Mouse (Mus musculus) kidney, embryonic 15.5 days (tissue): ENCODE results near the gene Tln1. TPM values are rescaled to one million over a fixed set of nuclear protein-coding genes. Genes with fewer than 3 reads are reported as not detected.
"Not testable (repeated sequence)": the region's sequence is repeated elsewhere in the genome, so short reads cannot be mapped to it uniquely, and the experiment has no call there.

Experiments used
- ATAC-seq: fragments of 200-750 bp; cut with Nextera tagmentation; replicated peaks from 2 replicates; pipeline ENCODE4 v1.8.0; 2017; ENCODE audit warnings: moderate TSS enrichment; ENCODE audit not compliant: low FRiP score
- H3K27ac ChIP-seq: fragments of 300-500 bp; sonication (generic); 2 replicates; pipeline ENCODE4 v1.5.1; 2015; ENCODE audit warnings: mild to moderate bottlenecking, inconsistent platforms
- H3K27me3 ChIP-seq: fragments of 300-500 bp; sonication (generic); 2 replicates; pipeline ENCODE4 v1.6.1; 2015; ENCODE audit warnings: inconsistent platforms
- H3K36me3 ChIP-seq: fragments of 300-500 bp; sonication (generic); 2 replicates; pipeline ENCODE4 v1.6.1; 2015; ENCODE audit warnings: inconsistent platforms
- H3K4me1 ChIP-seq: fragments of 300-500 bp; sonication (generic); 2 replicates; pipeline ENCODE4 v1.6.1; 2015; ENCODE audit warnings: inconsistent platforms
- H3K4me2 ChIP-seq: fragments of 300-500 bp; sonication (generic); 2 replicates; pipeline ENCODE4 v1.6.1; 2015; ENCODE audit warnings: moderate library complexity, mild to moderate bottlenecking, inconsistent platforms
- H3K4me3 ChIP-seq: fragments of 300-500 bp; sonication (generic); replicated peaks from 2 replicates; pipeline ENCODE4 v1.5.1; 2015; ENCODE audit warnings: mild to moderate bottlenecking, inconsistent platforms
- H3K9ac ChIP-seq: fragments of 300-500 bp; sonication (generic); 2 replicates; pipeline ENCODE4 v1.6.1; 2015; ENCODE audit warnings: mild to moderate bottlenecking, inconsistent platforms
- H3K9me3 ChIP-seq: fragments of 300-500 bp; sonication (generic); replicated peaks from 2 replicates; pipeline ENCODE4 v1.6.1; 2016; ENCODE audit warnings: inconsistent platforms
- WGBS: fragments of 180-500 bp; shearing (Covaris S2); methylation state at CpG from one replicate; pipeline ENCODE4 v1.1.7; 2015; ENCODE audit warnings: mixed read lengths; 5-methylcytosine and 5-hydroxymethylcytosine counted together
- polyA plus RNA-seq: library from polyadenylated mRNA; unstranded; fragments of >200 nt; fragmentation: Nextera tagmentation; extraction: Ambion mirVana; gene quantifications from 2 replicates; pipeline ENCODE4 v1.2.1, GENCODE M21; 2015

Tln1 gene
- polyA plus RNA-seq, 1 experiment from 2014 or later: 71.8 TPM

- peak overlapping the region; percentile 96 for H3K9ac ChIP-seq
- 18% methylated on average over 13 of the region's 13 CpGs for WGBS
- H3K4me1 ChIP-seq: peaks cover 53% of the 10 kb centered on the region
- peak overlapping the region; percentile 100 for H3K27ac ChIP-seq
- H3K36me3 ChIP-seq: peaks cover 37% of the 10 kb centered on the region
- peak overlapping the region; percentile 85 for H3K4me2 ChIP-seq
- H3K9me3 ChIP-seq: no peaks in the 10 kb centered on the region
- no peaks in the 10 kb centered on the region for H3K27me3 ChIP-seq
- ATAC-seq: peak; percentile 13; the same call in 1 of the 2 replicates
- H3K4me3 ChIP-seq: peak overlapping the region; percentile 90
Observed at GRCm38 (mm10) chr4:43558631-43559356, 3.7 kb downstream of the Tln1 start.

- WGBS: 33% methylated on average over 5 of the region's 5 CpGs
- ATAC-seq: no peak
Observed at GRCm38 (mm10) chr4:43558028-43558630, 4.4 kb downstream of the Tln1 start.

GRCm38 (mm10) chr4:43555926-43556325 is 6.6 kb downstream of the Tln1 start:
- H3K9ac ChIP-seq: no peak overlapping the region
- H3K27ac ChIP-seq: no peak overlapping the region
- H3K4me1 ChIP-seq: peaks cover 39% of the 10 kb centered on the region
- H3K9me3 ChIP-seq: no peaks in the 10 kb centered on the region
- ATAC-seq: no peak
- H3K4me2 ChIP-seq: no peak overlapping the region
- 92% methylated on average over 7 of the region's 7 CpGs for WGBS
- H3K36me3 ChIP-seq: peaks cover 66% of the 10 kb centered on the region
- H3K27me3 ChIP-seq: no peaks in the 10 kb centered on the region
- H3K4me3 ChIP-seq: no peak overlapping the region

More at GRCm38 (mm10) chr4:43558028-43558630, 4.4 kb downstream of the Tln1 start:
- Histone ChIP-seq H3K27ac (peak overlapping the region; percentile 100), H3K4me2 (peak overlapping the region; percentile 85), H3K36me3 (peaks cover 44% of the 10 kb centered on the region), H3K27me3 (no peaks in the 10 kb centered on the region), H3K9me3 (no peaks in the 10 kb centered on the region), H3K4me1 (peaks cover 47% of the 10 kb centered on the region), H3K4me3 (peak overlapping the region; percentile 90), H3K9ac (peak overlapping the region; percentile 96)

GRCm38 (mm10) chr4:43553891-43554290 is 8.6 kb downstream of the Tln1 start:
- Histone ChIP-seq H3K4me2 (no peak overlapping the region), H3K27ac (no peak overlapping the region), H3K9me3 (no peaks in the 10 kb centered on the region), H3K27me3 (no peaks in the 10 kb centered on the region), H3K36me3 (peaks cover 86% of the 10 kb centered on the region), H3K9ac (no peak overlapping the region), H3K4me1 (peaks cover 19% of the 10 kb centered on the region), H3K4me3 (no peak overlapping the region)
- no peak for ATAC-seq

GRCm38 (mm10) chr4:43552437-43552836 is 10.1 kb downstream of the Tln1 start:
- H3K9ac ChIP-seq: no peak overlapping the region
- H3K27ac ChIP-seq: no peak overlapping the region
- 58% methylated on average over 5 of the region's 5 CpGs for WGBS
- peaks cover 100% of the 10 kb centered on the region for H3K36me3 ChIP-seq
- ATAC-seq: no peak
- H3K9me3 ChIP-seq: no peaks in the 10 kb centered on the region
- no peak overlapping the region for H3K4me2 ChIP-seq
- H3K4me3 ChIP-seq: no peak overlapping the region
- no peaks in the 10 kb centered on the region for H3K27me3 ChIP-seq
- peaks cover 5% of the 10 kb centered on the region for H3K4me1 ChIP-seq

DNA sequence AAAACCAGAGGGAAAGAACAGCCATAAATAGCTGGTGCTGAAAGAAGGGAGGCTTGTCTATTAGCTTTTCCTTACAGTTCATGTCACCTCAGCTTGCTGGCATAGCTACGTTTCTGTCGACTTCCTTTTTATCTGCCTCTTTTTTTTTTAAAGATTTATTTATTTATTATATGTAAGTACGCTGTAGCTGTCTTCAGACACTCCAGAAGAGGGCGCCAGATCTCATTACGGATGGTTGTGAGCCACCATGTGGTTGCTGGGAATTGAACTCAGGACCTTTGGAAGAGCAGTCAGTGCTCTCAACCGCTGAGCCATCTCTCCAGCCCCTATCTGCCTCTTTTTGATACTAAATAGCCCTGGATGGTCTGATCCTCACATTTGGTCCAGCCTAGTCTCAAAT is 10.6 kb downstream of the Tln1 start:
- H3K4me1 ChIP-seq, H3K27me3 ChIP-seq, H3K9me3 ChIP-seq, H3K4me2 ChIP-seq, H3K9ac ChIP-seq, H3K27ac ChIP-seq, ATAC-seq, H3K4me3 ChIP-seq: not testable (repeated sequence)
- peaks cover 100% of the 10 kb centered on the region for H3K36me3 ChIP-seq
- WGBS: 86% methylated on average over 6 of the region's 6 CpGs

DNA sequence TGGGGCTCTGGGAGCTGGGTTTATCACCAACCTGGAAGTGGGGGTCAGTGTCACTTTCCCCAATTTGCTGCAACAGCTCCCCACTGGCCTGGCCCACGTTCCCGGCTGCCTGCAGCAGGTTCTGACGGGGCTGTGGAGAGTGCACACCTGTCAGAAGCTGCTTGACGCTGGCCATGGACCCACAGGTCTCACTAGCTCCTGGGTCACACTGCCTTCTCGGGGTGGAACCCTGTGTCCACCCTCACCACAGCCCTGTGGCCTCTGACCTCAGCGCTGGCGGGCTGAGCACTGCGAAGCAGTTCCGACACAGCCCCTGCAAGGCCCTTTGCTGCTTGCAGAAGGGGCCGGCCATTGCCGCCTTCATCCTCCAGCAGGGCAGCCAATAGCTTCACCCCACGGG is 13.4 kb downstream of the Tln1 start:
- no peak overlapping the region for H3K27ac ChIP-seq
- H3K36me3 ChIP-seq: peaks cover 100% of the 10 kb centered on the region
- H3K9me3 ChIP-seq: no peaks in the 10 kb centered on the region
- H3K4me3 ChIP-seq: no peak overlapping the region
- 93% methylated on average over 12 of the region's 12 CpGs for WGBS
- no peak overlapping the region for H3K4me2 ChIP-seq
- H3K4me1 ChIP-seq: no peaks in the 10 kb centered on the region
- no peak for ATAC-seq
- H3K27me3 ChIP-seq: no peaks in the 10 kb centered on the region
- no peak overlapping the region for H3K9ac ChIP-seq

DNA sequence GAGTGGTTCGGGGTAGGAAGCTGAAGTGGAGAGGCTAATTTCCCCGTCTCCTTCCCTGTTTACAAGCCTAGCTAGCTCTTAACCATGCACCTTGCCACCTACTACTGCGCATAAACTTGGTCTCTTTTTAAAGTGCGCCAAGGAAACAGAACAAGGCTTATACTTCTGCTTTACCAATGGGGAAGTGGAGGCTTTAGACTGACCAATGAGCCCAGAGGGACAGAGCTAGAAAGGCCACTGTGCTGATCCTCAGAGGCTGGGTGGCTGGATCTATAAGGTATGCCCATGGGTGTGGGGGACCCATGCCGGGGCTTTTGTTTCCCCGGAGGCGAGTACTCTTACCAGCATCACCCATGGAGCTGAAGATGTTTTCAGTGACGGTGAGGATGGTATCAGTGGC is 15.3 kb downstream of the Tln1 start:
- 97% methylated on average over 8 of the region's 8 CpGs for WGBS
- Histone ChIP-seq H3K4me1 (no peaks in the 10 kb centered on the region), H3K4me3 (no peak overlapping the region), H3K9ac (no peak overlapping the region), H3K9me3 (no peaks in the 10 kb centered on the region), H3K36me3 (peaks cover 100% of the 10 kb centered on the region), H3K27me3 (no peaks in the 10 kb centered on the region), H3K27ac (no peak overlapping the region), H3K4me2 (no peak overlapping the region)
- ATAC-seq: no peak

DNA sequence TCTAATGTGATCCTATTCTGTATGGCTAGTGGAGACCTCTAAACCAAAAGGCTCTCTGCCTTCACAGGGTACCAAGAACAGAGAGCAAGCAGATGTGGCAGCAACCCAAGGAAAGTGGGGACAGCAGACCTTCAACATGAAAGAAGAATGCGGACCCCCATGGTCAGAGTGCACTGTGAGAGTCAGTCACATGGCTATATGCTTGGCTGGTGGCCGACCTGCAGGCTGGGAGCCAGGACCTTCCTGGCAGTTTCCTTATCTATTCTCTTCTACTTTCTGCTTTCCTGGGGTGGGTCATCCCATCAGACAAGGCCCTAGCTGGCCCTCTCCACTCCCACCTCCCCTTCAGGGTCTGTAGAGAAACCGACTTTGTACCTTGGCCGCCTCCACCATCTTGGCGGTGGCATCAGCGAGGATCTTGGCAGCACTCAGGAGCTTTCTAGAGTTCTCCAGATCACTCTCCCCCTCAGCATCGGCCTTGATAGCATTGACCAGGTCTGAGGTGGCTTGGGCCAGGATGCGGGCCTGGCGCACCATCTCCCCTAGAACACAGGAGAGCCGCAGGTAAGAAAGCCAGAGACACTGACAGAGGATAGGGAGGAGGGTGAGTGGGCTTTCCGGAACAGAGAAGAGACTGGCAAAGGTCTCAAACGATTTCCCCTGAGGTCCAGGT is 16.0 kb downstream of the Tln1 start:
- WGBS: 94% methylated on average over 12 of the region's 12 CpGs
- Histone ChIP-seq H3K4me2 (no peak overlapping the region), H3K27ac (no peak overlapping the region), H3K9me3 (no peaks in the 10 kb centered on the region), H3K36me3 (peaks cover 100% of the 10 kb centered on the region), H3K27me3 (no peaks in the 10 kb centered on the region), H3K4me3 (no peak overlapping the region), H3K9ac (no peak overlapping the region), H3K4me1 (no peaks in the 10 kb centered on the region)
- no peak for ATAC-seq

- ATAC-seq: peak; percentile 75
- Histone ChIP-seq H3K4me1 (no peaks in the 10 kb centered on the region), H3K27me3 (no peaks in the 10 kb centered on the region), H3K4me3 (no peak overlapping the region), H3K27ac (0 out of 2 replicates have a peak overlapping the region, but pooled peaks have one; percentile 18), H3K4me2 (no peak overlapping the region), H3K36me3 (peaks cover 100% of the 10 kb centered on the region), H3K9ac (no peak overlapping the region), H3K9me3 (no peaks in the 10 kb centered on the region)
- WGBS: 23% methylated on average over 3 of the region's 3 CpGs
Observed at GRCm38 (mm10) chr4:43542044-43542443, 20.4 kb downstream of the Tln1 start.

- Histone ChIP-seq H3K9me3 (no peaks in the 10 kb centered on the region), H3K27ac (no peak overlapping the region), H3K4me3 (no peak overlapping the region), H3K4me2 (no peak overlapping the region), H3K27me3 (no peaks in the 10 kb centered on the region), H3K36me3 (peaks cover 100% of the 10 kb centered on the region), H3K4me1 (no peaks in the 10 kb centered on the region), H3K9ac (no peak overlapping the region)
- ATAC-seq: no peak
- WGBS: 92% methylated on average over 9 of the region's 9 CpGs
Observed at GRCm38 (mm10) chr4:43536031-43536430, 26.5 kb downstream of the Tln1 start.

GRCm38 (mm10) chr4:43535628-43536027 is 26.9 kb downstream of the Tln1 start:
- no peak overlapping the region for H3K9ac ChIP-seq
- H3K4me3 ChIP-seq: no peak overlapping the region
- H3K36me3 ChIP-seq: peaks cover 98% of the 10 kb centered on the region
- no peak overlapping the region for H3K4me2 ChIP-seq
- ATAC-seq: no peak
- no peak overlapping the region for H3K27ac ChIP-seq
- 92% methylated on average over 8 of the region's 8 CpGs for WGBS
- H3K9me3 ChIP-seq: no peaks in the 10 kb centered on the region
- H3K4me1 ChIP-seq: no peaks in the 10 kb centered on the region
- no peaks in the 10 kb centered on the region for H3K27me3 ChIP-seq
